Mouse (Mus musculus) intestine, embryonic 14.5 days (tissue): ENCODE data around the gene Pvr. TPM values are rescaled to one million over a fixed set of nuclear protein-coding genes. Genes with fewer than 3 reads are reported as not detected.
"Not testable (repeated sequence)": the region's sequence is repeated elsewhere in the genome, so short reads cannot be mapped to it uniquely, and the experiment has no call there.

ENCODE experiments used
- ATAC-seq: fragments of 200-750 bp; cut with Nextera tagmentation; replicated peaks from 2 replicates; pipeline ENCODE4 v1.8.0; 2017; ENCODE audit warnings: low read depth, moderate number of reproducible peaks, moderate TSS enrichment, moderate library complexity; ENCODE audit not compliant: low FRiP score, low TSS enrichment
- DNase-seq: peaks from one replicate; pipeline ENCODE4 v3.0.0-alpha.2; 2018; ENCODE audit warnings: low spot score
- H3K27ac ChIP-seq: fragments of 300-500 bp; sonication (generic); 2 replicates; pipeline ENCODE4 v1.5.1; 2014; ENCODE audit warnings: low read depth, mild to moderate bottlenecking, control low read depth
- H3K27me3 ChIP-seq: fragments of 300-500 bp; sonication (generic); replicated peaks from 2 replicates; pipeline ENCODE4 v1.6.1; 2014; ENCODE audit warnings: low read length, control low read depth; ENCODE audit not compliant: control insufficient read depth, insufficient read depth
- H3K36me3 ChIP-seq: fragments of 300-500 bp; sonication (generic); 2 replicates; pipeline ENCODE4 v1.6.1; 2014; ENCODE audit warnings: low read length, control low read depth; ENCODE audit not compliant: control insufficient read depth, insufficient read depth
- H3K4me1 ChIP-seq: fragments of 300-500 bp; sonication (generic); replicated peaks from 2 replicates; pipeline ENCODE4 v1.6.1; 2014; ENCODE audit warnings: low read length, control low read depth, mixed read lengths; ENCODE audit not compliant: control insufficient read depth, insufficient read depth
- H3K4me2 ChIP-seq: fragments of 300-500 bp; sonication (generic); 2 replicates; pipeline ENCODE4 v1.6.1; 2014; ENCODE audit warnings: low read length
- H3K4me3 ChIP-seq: fragments of 300-500 bp; sonication (generic); 2 replicates; pipeline ENCODE4 v1.5.1; 2014; ENCODE audit warnings: low read depth, low read length, control low read depth, mixed read lengths
- H3K9ac ChIP-seq: fragments of 300-500 bp; sonication (generic); 2 replicates; pipeline ENCODE4 v1.6.1; 2014; ENCODE audit warnings: mild to moderate bottlenecking, low read length
- H3K9me3 ChIP-seq: fragments of 300-500 bp; sonication (generic); 2 replicates; pipeline ENCODE4 v1.6.1; 2016; ENCODE audit warnings: low read length, control low read depth; ENCODE audit not compliant: control insufficient read depth
- WGBS: fragments of 180-500 bp; shearing (Covaris S2); extraction: QIAGEN DNeasy Blood & Tissue Kit; methylation state at CpG from one replicate; pipeline ENCODE4 v1.1.7; 2014; 5-methylcytosine and 5-hydroxymethylcytosine counted together
- polyA plus RNA-seq: library from polyadenylated mRNA; unstranded; fragments of >200 nt; fragmentation: Nextera tagmentation; extraction: Ambion mirVana; gene quantifications from 2 replicates; pipeline ENCODE4 v1.2.1, GENCODE M21; 2014

The Pvr gene
- polyA plus RNA-seq, 1 experiment from 2014 or later, result 10.6 TPM

DNA sequence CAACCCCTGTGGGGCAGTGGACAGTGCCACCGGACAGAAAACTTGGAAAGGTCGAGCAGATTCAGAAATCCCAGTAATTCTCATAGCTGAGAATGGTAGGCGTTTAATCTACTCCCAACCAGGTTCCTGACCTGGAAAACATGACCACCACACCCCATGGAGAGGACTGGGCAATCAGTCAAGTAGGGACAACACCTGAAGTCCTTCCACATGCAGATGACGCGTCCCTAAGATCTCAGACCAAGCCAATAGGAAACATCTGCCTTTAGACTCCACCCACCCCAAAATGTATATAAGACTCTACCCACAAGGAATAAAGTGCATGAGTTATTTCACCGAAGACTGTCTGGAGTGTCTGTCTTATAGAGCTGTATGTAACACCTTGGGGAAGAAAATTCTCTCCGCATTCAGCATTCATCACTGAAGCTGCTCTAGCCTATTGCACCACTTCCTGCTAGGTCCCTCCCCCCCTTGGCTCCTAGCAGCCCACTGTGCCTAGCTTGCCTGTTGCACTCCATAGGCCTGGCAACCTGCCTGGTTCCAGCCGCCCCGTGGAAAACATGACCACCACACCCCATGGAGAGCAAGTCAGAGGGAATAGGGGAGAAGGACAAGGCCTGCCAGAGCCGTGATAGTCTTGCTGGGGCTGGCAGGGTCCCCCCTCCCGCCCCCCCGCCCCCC lies 18.7 kb upstream of the Pvr start:
- Histone ChIP-seq H3K27ac (no peak overlapping the region), H3K9ac (no peak overlapping the region), H3K9me3 (no peaks in the 10 kb centered on the region), H3K36me3 (no peaks in the 10 kb centered on the region), H3K4me1 (no peaks in the 10 kb centered on the region), H3K4me3 (no peak overlapping the region), H3K4me2 (no peak overlapping the region), H3K27me3 (no peaks in the 10 kb centered on the region)
- 0 out of 2 replicates have a peak, but pooled peaks have one; percentile 11 for ATAC-seq
- no peak for DNase-seq
- 53% methylated on average over 11 of the region's 12 CpGs for WGBS

DNA sequence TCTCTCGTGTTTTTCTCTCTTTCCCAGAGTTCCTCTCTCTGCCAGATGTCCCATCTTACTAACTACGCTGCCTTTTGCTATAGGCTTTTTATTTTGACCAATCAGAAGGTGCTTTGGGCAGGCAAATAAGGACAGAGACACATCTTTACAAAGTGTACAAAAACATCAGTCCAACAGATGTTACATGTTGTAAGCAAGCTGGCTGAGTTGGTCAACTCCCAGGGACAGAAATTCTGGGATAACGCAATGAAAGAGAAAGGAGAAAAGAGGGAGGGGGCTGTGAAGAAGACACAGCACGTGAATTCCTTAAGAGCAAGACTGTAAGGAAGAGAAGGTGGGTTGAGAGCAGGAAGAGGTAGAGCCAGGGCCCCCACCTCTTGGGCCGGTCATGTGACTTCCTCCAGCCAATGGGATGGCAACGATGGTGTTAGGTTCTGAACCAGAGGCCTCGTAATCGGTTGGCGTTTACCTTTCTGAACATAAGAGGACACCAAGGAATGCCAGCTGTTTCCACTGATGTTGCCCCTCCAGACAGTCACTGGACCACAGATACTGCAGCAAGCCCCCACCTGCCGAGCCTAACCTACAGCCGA lies 16.4 kb upstream of the Pvr start:
- WGBS, result 74% methylated on average over 11 of the region's 11 CpGs
- Histone ChIP-seq H3K4me3 (no peak overlapping the region), H3K27me3 (peaks cover 3% of the 10 kb centered on the region; the same call in 1 of the 2 replicates), H3K4me1 (no peaks in the 10 kb centered on the region), H3K9me3 (no peaks in the 10 kb centered on the region), H3K9ac (no peak overlapping the region), H3K27ac (no peak overlapping the region), H3K4me2 (no peak overlapping the region), H3K36me3 (no peaks in the 10 kb centered on the region)
- ATAC-seq (no peak), DNase-seq (no peak)

DNA sequence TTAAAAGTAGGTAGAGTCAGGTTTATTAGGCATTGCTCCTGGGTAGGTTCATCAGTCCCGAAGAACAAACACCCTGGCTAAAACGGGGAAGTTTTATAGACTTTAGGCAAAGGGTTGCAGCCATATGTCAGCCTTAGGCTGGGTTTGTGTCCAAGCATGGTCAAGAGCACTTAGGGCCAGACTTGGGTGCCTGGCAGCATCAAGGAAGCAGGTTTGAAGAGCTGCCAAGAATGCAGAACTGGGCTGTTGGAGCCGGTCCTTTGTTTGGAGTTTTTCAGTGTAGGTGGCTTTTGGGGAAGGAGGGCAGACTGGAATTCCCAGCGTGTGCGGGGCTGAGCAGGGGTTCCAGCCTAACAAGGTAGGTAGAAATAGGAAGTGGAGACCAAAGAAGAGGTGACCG lies 15.0 kb upstream of the Pvr start:
- H3K27me3 ChIP-seq, result peaks cover 6% of the 10 kb centered on the region; the same call in 1 of the 2 replicates
- ATAC-seq (no peak), DNase-seq (no peak)
- 75% methylated on average over 6 of the region's 6 CpGs for WGBS
- H3K36me3 ChIP-seq, result no peaks in the 10 kb centered on the region
- no peaks in the 10 kb centered on the region for H3K4me1 ChIP-seq
- H3K9me3 ChIP-seq, result no peaks in the 10 kb centered on the region
- H3K9ac ChIP-seq, result no peak overlapping the region
- no peak overlapping the region for H3K4me2 ChIP-seq
- H3K4me3 ChIP-seq, result no peak overlapping the region
- no peak overlapping the region for H3K27ac ChIP-seq

DNA sequence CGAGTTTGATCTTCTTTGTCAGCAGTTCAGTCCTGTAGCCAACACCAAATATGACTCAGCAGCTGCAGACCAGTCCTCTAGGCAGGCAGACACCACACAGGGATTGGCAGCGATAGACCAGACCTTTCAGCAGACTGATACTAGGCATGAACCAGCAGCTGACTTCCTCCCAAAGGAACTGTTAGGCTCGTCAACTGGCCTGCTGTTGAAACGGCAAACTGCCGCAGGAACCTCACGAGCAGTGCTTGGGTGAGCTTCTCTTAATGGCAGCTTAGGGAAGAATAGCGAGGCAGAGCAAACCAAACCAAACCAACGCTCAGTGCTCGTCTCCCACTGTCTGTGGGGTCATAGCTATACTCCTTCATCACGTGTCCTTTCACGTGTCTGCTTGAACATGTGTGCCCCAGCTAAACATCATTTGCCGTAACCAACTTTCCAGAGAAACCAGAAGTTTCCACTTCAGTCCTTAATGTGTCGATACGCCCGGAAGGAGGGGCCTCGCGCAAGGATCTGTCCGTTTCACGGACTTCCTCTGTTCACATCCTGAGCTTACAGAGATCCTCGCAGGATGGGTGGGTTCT lies 14.3 kb upstream of the Pvr start:
- H3K4me2 ChIP-seq, result no peak overlapping the region
- no peaks in the 10 kb centered on the region for H3K9me3 ChIP-seq
- H3K36me3 ChIP-seq, result no peaks in the 10 kb centered on the region
- H3K9ac ChIP-seq, result no peak overlapping the region
- H3K27ac ChIP-seq, result no peak overlapping the region
- WGBS, result 77% methylated on average over 20 of the region's 20 CpGs
- peaks cover 6% of the 10 kb centered on the region; the same call in 1 of the 2 replicates for H3K27me3 ChIP-seq
- no peaks in the 10 kb centered on the region for H3K4me1 ChIP-seq
- no peak overlapping the region for H3K4me3 ChIP-seq
- ATAC-seq, result no peak
- no peak for DNase-seq

DNA sequence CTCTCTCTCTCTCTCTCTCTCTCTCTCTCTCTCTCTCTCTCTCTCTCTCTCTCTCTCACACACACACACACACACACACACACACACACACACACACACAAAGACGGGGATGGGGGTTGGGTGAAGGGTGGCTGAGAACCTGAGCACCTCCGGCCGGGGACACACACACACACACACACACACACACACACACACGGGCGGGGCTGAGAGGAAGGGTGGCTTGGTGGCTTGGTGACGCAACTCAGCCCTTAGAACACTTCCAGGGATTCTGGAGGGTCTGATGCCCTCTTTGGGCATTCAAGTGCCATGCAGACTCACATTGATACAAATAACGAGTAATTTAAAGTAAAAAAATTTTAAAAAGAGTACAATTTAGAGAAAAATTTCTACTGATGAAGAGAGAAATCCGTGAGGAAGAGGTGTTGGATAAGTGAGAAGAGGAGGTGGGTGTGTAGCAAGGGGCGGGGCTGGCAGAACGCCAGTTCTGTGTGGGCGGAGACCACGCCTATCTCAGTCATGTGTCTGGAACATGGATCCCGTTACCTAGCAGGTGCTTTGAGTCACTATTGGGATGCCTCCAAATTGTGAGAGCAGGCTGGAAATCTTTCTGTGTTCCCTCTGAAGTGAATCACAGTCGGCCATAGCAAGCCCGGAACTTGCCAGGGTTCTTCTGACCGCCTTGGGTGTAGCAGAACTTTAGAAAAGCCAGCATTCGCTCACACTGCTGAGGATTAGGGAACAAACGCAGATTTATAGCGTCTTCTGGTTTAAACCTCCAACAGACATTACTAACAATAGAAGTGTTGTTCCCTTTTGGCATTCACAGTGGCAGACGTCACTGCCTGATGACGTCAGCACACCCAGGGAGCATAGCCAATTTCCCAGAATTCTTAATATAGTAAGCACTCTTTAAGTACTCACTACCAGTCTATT lies 12.2 kb upstream of the Pvr start:
- 22% methylated on average over 21 of the region's 21 CpGs for WGBS
- H3K36me3 ChIP-seq, result no peaks in the 10 kb centered on the region
- ATAC-seq (peak; percentile 81; the same call in 1 of the 2 replicates), DNase-seq (peak; percentile 69)
- no peaks in the 10 kb centered on the region for H3K9me3 ChIP-seq
- peak overlapping the region; percentile 8 for H3K4me3 ChIP-seq
- no peaks in the 10 kb centered on the region for H3K4me1 ChIP-seq
- no peak overlapping the region for H3K9ac ChIP-seq
- peak overlapping the region; percentile 36 for H3K4me2 ChIP-seq
- H3K27ac ChIP-seq, result no peak overlapping the region
- peaks cover 6% of the 10 kb centered on the region; the same call in 1 of the 2 replicates for H3K27me3 ChIP-seq

DNA sequence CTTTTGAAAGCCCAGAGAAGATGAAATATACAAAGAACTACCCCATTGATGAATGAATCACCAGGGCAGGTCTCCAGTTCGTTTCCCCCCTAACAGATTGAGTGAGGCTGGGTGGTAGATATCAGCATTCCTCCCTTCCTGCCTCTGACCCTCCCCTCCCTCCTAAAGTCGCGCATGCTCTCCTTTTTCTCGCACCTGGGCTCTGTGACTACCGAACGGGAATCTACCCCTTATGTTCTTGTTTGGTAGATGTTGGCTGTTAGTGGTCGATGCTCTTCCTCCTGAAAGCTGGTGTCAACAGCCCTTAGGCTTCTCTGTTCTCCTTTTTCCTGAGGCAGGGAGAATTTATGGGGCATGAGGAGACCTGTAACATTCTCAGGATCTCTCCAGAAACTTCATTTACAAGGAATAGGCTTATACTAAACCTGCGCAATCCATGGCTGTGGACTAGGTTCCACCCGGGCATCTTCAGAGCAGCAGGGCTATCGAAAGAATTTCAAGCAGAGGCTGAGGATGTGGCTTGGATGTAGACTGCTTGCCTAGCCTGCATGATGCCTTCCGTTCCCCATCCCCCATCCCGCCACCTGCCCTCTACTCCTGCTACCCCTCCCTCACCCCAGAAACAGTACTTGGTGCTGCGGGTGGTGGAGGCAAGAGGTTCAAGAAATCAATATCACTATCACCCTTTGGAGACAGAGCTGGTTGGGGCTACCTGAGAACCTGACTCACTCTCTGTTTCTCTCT lies 11.3 kb upstream of the Pvr start:
- H3K27ac ChIP-seq, result no peak overlapping the region
- H3K27me3 ChIP-seq, result peaks cover 6% of the 10 kb centered on the region; the same call in 1 of the 2 replicates
- DNase-seq, result no peak
- H3K9me3 ChIP-seq, result no peaks in the 10 kb centered on the region
- H3K9ac ChIP-seq, result no peak overlapping the region
- no peak overlapping the region for H3K4me2 ChIP-seq
- no peak; the same call in 1 of the 2 replicates for ATAC-seq
- no peaks in the 10 kb centered on the region for H3K4me1 ChIP-seq
- WGBS, result 19% methylated on average over 13 of the region's 13 CpGs
- no peak overlapping the region for H3K4me3 ChIP-seq
- H3K36me3 ChIP-seq, result no peaks in the 10 kb centered on the region

DNA sequence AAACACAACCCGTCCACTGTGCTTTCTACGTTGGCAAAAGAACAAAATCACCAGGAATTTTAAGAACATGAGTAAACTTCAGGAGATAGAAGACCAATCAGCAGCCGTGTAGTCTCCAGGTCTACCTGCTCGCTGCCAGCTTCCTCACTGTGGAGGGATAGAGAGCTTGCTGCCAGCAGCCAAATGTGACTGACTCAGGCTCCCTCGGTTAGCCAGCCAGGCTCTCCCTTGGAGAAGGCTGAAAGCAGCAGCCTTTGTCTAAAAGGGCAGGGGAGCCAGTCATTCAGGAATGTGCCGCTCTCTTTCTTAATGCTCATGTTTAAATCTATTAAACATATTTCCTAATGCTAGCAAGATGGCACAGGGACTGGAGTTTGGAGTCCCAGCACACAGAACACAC lies 9.5 kb upstream of the Pvr start:
- 74% methylated on average over 6 of the region's 6 CpGs for WGBS
- H3K4me1 ChIP-seq, DNase-seq, H3K9ac ChIP-seq, H3K9me3 ChIP-seq, H3K27ac ChIP-seq, H3K4me2 ChIP-seq, H3K36me3 ChIP-seq, H3K27me3 ChIP-seq, H3K4me3 ChIP-seq, ATAC-seq: not testable (repeated sequence)

DNA sequence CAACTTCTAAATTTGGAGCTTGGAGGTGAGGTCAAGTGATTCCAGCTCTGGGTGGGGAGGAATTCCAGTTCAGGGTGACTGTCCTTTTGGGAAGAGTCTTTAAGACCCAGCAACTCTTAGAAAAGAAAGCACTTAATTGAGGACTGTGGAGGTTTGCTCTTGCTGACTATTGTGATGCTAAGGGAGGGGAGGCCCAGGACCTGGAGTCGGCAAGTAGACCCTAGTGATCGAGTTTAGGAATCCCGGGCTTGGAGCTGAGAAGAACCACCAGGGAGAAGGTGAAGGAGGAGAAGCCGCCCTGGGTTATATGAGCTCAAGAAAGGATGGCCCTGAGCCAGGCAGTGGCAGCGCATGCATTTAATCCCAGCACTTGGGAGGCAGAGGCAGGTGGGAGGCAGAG lies 7.5 kb upstream of the Pvr start:
- H3K27ac ChIP-seq, result no peak overlapping the region
- no peaks in the 10 kb centered on the region for H3K4me1 ChIP-seq
- no peaks in the 10 kb centered on the region for H3K36me3 ChIP-seq
- H3K27me3 ChIP-seq, result peaks cover 6% of the 10 kb centered on the region; the same call in 1 of the 2 replicates
- DNase-seq (no peak), ATAC-seq (no peak)
- no peaks in the 10 kb centered on the region for H3K9me3 ChIP-seq
- WGBS, result 77% methylated on average over 5 of the region's 5 CpGs
- no peak overlapping the region for H3K4me3 ChIP-seq
- no peak overlapping the region for H3K4me2 ChIP-seq
- H3K9ac ChIP-seq, result no peak overlapping the region
